Mouse (Mus musculus): Measurements from ENCODE around the gene Gabrb3.
"Not testable (repeated sequence)": the region's sequence is repeated elsewhere in the genome, so short reads cannot be mapped to it uniquely, and the experiment has no call there.

Gabrb3 gene

DNA sequence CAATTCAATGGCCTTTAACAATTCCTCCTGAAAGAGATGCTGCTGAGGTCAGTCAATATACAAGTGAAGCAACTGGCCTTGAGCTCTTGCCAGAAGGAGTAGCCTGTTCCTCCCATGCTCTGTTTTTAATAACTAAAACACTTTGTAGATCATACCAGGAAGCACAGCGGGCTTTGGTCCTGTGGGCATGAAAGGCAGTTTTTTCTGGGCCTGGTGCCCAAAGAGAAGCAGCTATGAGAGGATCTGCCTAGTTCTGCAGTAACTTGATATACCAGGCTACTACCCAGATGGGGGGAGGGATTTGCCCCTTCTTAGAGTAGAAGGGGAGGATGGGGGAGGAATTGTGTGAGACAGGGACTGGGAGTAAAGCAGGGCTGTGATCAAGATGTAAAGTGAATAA, 284.1 kb downstream of the Gabrb3 start:
- DNase-seq (ENCODE audit: extremely low spot score, low read depth, low spot score) = no peak

DNA sequence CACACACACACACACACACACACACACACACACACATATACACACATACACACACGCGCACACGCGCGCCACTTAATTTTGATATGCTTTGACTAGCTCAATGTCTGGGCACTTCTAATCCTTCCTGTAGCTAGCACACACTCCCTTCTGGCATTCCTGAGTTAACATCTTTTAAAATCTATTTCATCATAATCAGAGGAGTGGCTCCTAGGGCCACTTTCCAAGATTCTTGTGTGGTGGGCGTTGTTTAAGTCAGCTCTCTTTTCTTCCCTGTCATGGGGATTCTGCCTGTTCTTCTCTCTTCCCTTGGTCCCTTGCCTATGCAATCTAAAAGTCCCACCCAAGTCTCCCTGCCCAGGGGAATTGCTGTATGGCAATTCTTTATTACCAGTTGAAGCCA, 286.6 kb downstream of the Gabrb3 start:
- DNase-seq (ENCODE audit: extremely low spot score, low read depth, low spot score) = no peak

DNA sequence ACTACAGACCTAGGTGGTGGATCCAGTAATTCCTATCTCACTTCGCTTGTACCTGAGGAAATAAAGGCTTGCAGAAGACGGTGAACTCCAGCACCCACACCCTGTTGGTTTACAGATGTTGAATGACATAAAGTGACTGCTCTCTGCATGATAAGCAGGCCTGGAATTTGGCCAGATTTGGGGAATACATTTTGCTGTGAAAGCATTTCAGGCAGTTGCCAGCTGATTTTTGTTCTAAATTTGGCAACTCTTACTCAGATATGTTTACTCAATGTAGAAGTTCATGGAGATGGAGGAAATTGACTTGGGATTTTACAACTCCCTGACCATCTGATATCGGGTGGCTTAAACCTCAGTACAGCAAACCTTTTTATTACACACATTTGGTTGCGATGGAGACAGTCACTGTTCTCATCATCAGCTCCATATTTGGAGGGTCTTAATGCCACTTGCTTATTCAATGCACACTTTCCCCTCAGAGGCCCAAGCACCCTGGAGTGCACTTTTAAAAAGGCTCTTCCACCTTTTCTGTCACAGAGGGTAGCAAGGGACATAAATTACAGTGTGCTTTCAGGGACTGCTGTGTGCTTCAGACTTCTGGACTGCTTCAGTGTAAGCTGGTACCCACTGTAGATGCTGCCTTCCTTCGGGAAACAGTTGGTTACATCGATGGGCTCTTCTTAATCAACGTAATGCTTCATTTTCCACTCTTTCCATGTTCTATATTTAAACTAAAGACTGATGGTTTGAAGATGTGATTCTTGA, 287.7 kb downstream of the Gabrb3 start:
- DNase-seq (ENCODE audit: extremely low spot score, low read depth, low spot score) = no peak

DNA sequence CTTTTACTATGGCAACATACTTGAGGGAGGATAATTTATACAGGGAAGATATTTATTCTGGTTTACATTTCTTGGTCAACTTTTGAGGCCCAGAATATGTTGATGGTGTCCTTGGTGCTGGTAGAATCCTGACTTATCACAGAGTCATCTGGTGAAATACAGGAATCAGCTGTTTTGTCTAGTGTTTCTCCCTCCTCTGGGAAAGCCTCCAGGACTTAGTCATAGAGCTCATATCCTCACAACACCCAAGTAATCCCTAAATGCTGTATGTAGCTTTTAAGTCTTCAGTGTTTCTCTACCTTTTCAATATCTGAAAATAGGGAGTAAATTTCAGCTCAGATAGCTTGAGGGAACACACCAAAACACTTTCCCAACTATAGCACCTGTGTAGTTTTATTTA, 292.2 kb downstream of the Gabrb3 start:
- DNase-seq (ENCODE audit: extremely low spot score, low read depth, low spot score) = no peak

DNA sequence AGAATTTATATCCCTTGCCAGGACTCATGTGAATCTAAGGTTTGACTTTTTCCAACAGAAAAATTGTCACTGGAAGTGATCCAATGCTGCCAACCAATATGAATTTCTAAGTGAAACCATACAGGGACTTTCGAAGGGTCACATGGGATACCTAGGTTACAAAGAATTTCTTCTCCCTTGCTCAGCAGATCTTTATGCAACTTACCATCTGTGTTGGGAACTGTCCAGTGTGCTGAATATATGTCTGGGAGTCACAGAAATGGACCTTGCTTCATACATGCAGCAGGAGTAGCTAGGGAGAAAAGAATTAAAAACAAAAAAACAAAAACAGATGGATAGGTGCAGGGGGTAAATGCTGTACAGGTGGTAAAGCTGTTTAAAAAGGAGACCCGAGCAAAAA, 327.3 kb downstream of the Gabrb3 start:
- peak; percentile 26 for DNase-seq (ENCODE audit: extremely low spot score, low read depth, low spot score)

DNA sequence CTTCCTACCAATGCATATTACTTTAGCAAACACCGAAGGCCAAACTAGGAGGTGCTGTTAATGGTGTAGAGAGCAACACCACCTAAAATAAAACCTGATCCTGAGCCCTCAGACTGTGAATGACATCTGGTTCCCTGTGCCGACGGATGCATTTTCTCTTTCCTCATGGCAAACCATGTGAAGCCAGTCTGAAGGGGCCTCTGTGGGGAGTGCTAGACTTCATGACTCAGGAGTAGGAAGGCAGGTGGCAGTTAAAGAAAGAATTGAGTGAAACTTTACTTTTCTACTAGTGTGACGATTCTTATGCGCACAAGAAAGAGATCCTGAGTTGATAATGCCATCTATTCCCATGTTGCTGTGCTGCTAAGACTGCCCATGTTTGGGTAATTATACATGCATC, 341.0 kb downstream of the Gabrb3 start:
- DNase-seq (ENCODE audit: extremely low spot score, low read depth, low spot score) = no peak

DNA sequence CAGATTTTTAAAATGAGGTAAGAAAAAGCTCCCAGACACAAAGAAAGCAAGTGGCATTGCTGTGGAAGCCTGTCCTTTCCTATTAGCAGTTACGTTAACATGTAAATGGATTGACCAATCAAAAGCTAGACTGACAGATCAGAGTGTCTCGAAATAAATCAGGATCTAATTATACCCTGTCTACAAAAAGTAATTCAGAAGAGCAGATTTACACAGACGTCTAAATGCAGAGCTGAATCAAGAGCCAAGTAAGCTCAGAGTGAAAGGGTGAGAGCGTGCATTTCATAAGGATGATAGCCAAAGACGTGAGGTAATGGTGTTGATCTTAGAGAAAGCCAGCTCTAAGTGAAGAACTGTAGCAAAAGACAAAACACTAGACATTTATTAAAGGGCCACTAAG, 359.3 kb downstream of the Gabrb3 start:
- DNase-seq (ENCODE audit: extremely low spot score, low read depth, low spot score) = no peak

DNA sequence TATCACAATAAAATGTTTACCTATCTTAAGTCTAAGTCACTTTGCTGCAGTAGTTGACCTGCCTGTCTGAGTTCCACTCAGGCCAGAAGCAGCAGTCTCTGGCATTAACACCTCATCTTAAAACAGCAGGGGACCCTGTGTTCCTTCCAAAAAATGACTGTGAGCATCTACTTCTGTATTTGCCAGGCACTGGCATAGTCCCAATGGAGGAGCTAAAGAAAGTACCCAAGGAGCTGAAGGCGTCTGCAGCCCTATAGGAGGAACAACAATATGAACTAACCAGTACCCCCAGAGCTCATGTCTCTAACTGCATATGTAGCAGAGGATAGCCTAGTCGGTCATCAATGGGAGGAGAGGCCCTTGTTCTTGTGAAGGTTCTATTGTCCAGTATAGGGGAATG, 366.6 kb downstream of the Gabrb3 start:
- not testable (repeated sequence) for DNase-seq (ENCODE audit: extremely low spot score, low read depth, low spot score)

DNA sequence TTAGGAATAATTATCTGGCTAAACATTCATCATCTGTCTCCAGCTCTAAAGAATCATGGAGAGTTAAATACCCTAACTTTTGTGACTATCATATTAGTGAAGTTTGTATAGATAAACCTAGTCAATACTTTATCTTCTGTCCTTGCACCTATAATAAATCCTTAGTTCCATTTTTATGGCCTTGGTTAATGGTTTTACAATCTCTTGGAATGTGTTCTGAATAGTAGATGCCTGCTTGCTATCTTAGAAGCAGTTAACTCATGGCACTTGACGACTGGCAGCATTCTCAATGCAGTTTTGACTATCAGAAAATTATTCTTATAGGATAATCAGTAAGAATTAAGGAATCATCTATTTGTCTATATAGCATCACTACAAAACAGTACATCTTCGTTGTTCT, 368.0 kb downstream of the Gabrb3 start:
- DNase-seq (ENCODE audit: extremely low spot score, low read depth, low spot score) = no peak

DNA sequence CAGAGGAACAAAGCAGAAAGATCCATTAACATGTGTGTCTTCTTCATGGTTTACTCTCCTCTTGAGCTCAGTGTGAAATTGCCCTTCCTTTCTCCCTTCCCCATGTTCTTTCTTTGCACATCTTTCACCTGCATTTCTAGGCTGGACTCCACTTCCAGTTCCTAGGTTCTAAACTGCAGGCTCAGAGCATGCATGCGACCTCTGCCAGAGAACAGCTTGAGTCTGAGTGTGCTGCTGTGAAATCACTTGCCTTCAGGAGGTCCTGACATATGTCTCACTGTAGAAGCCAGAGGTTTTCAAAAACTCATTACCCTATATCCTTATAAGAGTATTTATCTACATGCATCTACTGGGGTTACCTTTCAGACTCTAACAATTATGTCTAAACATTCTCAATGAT, 383.8 kb downstream of the Gabrb3 start:
- DNase-seq (ENCODE audit: extremely low spot score, low read depth, low spot score) = no peak

DNA sequence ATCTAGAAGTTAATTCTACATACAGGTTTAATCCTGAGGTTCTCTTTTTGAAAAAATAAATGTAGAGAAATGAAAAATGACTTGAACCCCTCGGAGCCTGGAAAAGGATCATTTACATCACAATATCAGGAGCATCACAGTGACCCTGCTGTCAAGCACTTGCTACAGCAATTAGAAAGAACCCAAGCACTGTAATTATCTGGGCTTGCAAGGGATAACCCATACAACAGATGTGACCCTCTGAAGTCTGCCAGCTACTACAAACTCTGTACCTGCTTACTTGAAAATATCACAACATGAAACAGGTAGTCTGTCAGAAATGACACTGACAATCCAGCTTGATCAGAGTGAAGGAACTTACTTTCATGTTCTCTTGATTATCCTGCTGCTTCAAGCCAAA, 394.2 kb downstream of the Gabrb3 start:
- DNase-seq (ENCODE audit: extremely low spot score, low read depth, low spot score) = no peak

DNA sequence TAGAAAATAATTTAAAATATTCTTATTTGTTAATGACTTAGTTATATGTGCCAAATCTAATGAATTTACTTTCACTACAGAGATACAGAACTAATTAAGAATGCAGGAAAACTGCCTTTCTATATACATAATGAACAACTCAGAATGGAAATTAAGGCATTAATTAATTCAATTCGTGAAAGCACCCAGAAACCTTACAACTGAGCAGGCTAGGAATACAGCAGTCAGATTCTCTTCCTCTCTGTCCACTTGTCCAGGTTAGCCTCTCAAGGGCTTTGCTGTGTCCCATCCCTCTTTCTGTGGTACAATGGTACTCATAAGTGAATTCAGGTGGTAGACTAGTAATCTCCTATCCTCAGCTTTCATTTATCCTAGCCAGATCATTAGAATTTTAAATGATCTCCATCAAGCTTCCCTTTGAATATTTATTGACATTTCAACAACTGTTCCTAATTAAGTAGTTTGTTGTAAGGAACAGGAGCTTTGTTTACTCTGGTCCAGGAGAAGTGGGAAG, 422.9 kb downstream of the Gabrb3 start:
- no peak for DNase-seq (ENCODE audit: extremely low spot score, low read depth, low spot score)

DNA sequence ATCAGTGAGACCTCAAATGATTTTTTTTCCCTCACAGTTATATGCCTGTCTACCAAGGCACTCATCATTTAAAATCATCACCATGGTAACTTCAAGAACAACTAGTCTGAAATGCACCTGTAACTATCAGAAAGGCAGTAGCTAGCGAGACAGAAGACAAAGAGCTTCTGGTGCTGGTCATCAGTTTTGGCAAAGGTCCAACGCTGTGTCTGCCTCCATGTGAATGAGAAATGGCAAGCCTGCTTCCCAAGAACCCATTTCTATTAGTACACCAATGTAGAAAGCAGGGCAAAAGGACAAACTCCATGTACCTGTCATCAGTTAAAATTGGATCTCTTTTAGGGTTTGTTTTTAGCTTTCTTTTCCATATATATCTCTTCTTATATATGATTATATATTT, 448.5 kb downstream of the Gabrb3 start:
- no peak for DNase-seq (ENCODE audit: extremely low spot score, low read depth, low spot score)
